Mouse (Mus musculus): Measurements from ENCODE around the gene Sap18. TPM values are rescaled to one million over a fixed set of nuclear protein-coding genes. Genes with fewer than 3 reads are reported as not detected.
"Not testable (repeated sequence)": the region's sequence is repeated elsewhere in the genome, so short reads cannot be mapped to it uniquely, and the experiment has no call there.

Gene Sap18
- total RNA-seq (2021): 35.1 and 37.1 TPM in 2 replicates
- long read RNA-seq, experiment 1, full-length matches to known transcripts: 126 of 138 reads
- long read RNA-seq, experiment 1, partial matches to known transcripts: 1 of 138 reads
- long read RNA-seq, experiment 1, other reads (novel, unspliced or antisense): 11 of 138 reads
- long read RNA-seq, experiment 2, full-length matches to known transcripts: 113 of 121 reads
- long read RNA-seq, experiment 2, partial matches to known transcripts: 0 of 121 reads
- long read RNA-seq, experiment 2, other reads (novel, unspliced or antisense): 8 of 121 reads

- DNase-seq: peak; percentile 98
Observed at GRCm38 (mm10) chr14:57797991-57798931, at the start of gene Sap18. Sap18 (plus strand) TSS chr14:57798180.

GRCm38 (mm10) chr14:57749501-57749900 is 48.5 kb upstream of the Sap18 start:
- no peak for DNase-seq

- DNase-seq: not testable (repeated sequence)
Observed at GRCm38 (mm10) chr14:57751006-57751405, 47.0 kb upstream of the Sap18 start.

DNA sequence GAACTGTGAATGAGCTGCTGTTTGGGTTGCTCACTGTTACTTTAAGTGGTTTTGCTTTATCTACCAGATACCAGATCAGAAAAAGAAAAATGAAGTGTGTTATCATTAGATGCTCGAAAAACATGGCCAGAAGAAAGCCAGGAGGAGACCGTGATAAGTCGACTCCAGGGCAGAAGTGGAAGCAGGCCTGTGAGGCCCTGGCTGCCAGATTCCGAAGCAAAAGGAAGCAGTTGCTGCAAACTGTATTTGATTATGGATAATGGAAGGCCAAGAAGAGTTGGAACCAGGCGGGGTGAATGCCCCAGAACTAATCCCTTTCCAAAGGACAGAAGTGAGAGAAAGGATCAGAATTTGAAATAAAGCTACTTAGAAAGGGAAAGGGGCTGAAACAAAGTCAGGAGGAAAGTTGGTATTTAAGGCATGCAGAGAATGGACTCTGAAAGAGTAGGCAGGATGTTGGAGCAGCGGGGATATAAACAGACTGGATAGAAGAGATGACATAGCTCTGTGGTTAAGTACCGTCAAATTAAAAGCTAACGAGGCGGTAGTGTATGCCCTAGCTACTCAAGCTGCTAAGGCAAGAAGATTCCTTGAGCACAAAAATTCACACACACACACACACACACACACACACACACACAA is 44.5 kb upstream of the Sap18 start:
- no peak for DNase-seq

DNA sequence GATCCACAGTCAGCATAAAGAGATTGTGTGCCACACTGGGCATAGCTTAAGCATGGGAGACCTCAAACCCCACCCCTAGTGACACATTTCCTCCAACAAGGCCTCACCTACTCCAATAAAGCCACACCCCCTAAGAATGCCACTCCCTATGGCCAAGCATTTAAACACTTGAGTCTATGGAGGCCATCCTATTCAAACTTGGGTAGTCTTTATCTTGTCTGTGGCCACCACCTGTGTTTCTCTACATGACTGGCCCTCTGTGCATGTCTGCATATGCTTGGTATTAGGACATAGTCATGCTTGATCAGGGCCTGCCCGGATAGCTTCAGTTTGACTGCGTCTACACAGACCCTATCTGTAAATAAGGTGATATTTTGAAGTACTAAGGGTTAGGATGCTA is 42.3 kb upstream of the Sap18 start:
- no peak for DNase-seq

- DNase-seq: no peak
Observed at GRCm38 (mm10) chr14:57756094-57756493, 41.9 kb upstream of the Sap18 start.

DNA sequence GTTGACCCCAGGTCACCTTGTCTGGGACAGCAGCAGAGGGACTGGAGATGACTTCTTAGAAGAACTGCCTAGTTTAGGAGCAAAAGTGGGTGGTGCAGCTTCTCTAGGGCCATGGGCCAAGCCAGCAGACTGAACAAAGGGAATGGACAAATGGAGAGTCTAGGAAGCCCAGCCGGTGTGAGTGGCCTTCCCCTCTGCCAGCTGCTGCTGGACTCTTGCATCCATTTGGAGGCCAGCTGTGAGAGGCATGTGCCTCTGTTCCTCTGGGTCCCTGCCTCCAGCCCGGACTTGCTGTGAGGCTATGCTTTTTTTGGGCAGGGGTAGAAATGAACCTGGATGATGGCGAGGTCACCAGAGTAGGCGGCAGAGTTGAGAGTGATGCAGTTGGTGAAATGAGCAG is 39.7 kb upstream of the Sap18 start, which contains the start of gene Lats2:
Gene Lats2 (minus strand): TSS at position 152 of the 400 bp plus-strand sequence.
- DNase-seq: no peak

- no peak for DNase-seq
Observed at GRCm38 (mm10) chr14:57760447-57761412, 37.2 kb upstream of the Sap18 start.

- no peak for DNase-seq
Observed at GRCm38 (mm10) chr14:57769102-57769501, 28.9 kb upstream of the Sap18 start.

- DNase-seq: no peak
Observed at GRCm38 (mm10) chr14:57772157-57772815, 25.7 kb upstream of the Sap18 start.

GRCm38 (mm10) chr14:57787406-57787805 is 10.6 kb upstream of the Sap18 start:
- DNase-seq: no peak

GRCm38 (mm10) chr14:57789311-57789710 is 8.7 kb upstream of the Sap18 start:
- DNase-seq: no peak

- DNase-seq: no peak
Observed at GRCm38 (mm10) chr14:57789759-57790158, 8.2 kb upstream of the Sap18 start.

GRCm38 (mm10) chr14:57791171-57791570 is 6.8 kb upstream of the Sap18 start:
- no peak for DNase-seq

DNA sequence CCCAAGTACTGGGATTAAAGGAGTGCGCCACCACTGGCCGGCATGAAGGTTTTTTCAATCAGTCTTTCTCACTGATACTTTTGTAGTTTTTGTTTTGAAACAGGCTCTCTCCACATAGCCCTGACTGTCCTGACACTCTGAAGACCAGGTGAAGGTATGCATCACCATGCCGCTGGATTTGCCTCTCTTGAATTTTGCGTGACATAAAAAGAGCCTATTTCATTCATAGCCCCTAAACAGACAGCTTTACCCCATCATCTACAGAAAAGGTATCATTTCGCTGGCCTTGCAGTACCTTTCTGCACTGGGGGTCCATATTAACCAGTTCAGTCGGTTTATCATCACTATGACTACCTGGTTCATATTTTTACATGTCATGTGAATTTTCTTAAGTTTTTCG is 429 bp upstream of the Sap18 start:
- DNase-seq: no peak

GRCm38 (mm10) chr14:57803731-57804130 is 5.8 kb downstream of the Sap18 start:
- no peak for DNase-seq

DNA sequence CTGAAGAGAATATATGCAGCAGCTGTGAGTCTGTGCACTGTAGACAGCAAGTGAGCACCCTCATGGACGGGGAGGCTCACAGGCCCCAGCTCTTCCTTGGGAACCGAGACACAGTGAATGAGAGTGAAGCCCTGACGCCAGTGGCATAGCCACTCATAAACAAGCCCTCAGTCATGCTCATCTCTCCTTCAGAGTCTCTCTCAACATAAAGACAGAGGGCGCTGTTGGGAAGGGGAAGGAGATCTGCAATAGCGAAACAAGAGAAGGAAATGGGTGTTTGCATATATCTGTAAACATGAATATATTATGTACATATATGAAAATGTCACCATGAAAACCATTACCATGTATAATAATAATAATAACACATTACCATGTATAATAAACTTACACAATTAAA is 10.6 kb downstream of the Sap18 start:
- DNase-seq: peak; percentile 57

DNA sequence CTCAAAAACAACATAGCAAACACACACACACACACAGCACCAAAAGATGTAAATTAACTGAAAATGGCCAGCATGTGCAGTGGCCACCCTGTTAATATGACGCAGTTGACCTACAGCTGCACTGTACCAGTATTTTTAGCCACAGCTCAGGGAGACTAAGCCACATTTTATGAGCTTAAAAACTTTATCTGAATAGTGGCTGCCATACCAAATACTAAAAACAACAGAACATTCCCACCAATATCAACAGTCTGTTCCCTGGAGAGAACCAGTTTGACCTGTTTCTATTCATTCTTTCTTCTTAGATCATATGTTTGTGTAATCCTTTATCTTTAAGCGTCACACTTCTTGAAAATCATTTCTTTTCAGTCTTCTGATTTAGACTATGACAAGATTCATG is 12.9 kb downstream of the Sap18 start:
- no peak for DNase-seq

DNA sequence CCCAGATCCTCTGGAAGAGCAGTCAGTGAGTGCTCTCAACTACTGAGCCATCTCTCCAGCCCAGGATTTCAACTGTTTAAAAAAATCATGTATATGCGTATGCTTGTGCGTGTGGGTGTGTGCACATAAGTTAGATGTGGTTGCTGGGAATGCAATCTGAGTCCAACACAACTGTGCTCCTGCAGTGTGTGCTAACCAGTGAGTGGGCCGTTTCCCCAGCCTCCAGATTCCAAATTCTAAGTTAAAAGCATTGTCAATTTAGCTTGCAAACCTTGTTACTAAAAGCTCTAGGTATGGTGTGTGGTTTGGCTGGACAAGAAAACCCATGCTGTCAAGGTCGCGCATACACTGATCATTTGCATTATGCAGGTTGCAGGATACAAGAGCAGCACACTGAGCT is 13.9 kb downstream of the Sap18 start:
- DNase-seq: no peak

- no peak for DNase-seq
Observed at GRCm38 (mm10) chr14:57820839-57821238, 22.9 kb downstream of the Sap18 start.

Measured in adrenal gland, postnatal 14 days (tissue).